Mouse (Mus musculus) ES-Bruce4 (cell line): ENCODE measurements around the gene Rfc2. TPM values are rescaled to one million over a fixed set of nuclear protein-coding genes. Genes with fewer than 3 reads are reported as not detected.

Source experiments
- H3K27ac ChIP-seq: 2 replicates; pipeline ENCODE4 v1.5.1; 2012; ENCODE audit warnings: low read length, inconsistent platforms; ENCODE audit not compliant: insufficient read depth
- H3K27me3 ChIP-seq: 2 replicates; pipeline ENCODE4 v1.6.1; 2012; ENCODE audit warnings: mild to moderate bottlenecking, low read length, inconsistent platforms; ENCODE audit not compliant: control insufficient read depth, poor library complexity, insufficient read depth, severe bottlenecking
- H3K36me3 ChIP-seq: 2 replicates; pipeline ENCODE4 v1.6.1; 2012; ENCODE audit warnings: inconsistent platforms, mild to moderate bottlenecking, low read length, moderate library complexity; ENCODE audit not compliant: control insufficient read depth, poor library complexity, insufficient read depth, severe bottlenecking
- H3K4me1 ChIP-seq: one replicate; pipeline ENCODE4 v1.8.1; 2011; ENCODE audit warnings: low read length; ENCODE audit not compliant: control insufficient read depth, insufficient read depth
- H3K4me3 ChIP-seq: 2 replicates; pipeline ENCODE4 v1.5.1; 2011; ENCODE audit warnings: low read depth, mild to moderate bottlenecking, low read length
- H3K9ac ChIP-seq: 2 replicates; pipeline ENCODE4 v1.6.1; 2012; ENCODE audit warnings: low read depth, mild to moderate bottlenecking, inconsistent platforms; ENCODE audit not compliant: poor library complexity, severe bottlenecking
- H3K9me3 ChIP-seq: replicated peaks from 2 replicates; pipeline ENCODE4 v1.6.1; 2012; ENCODE audit warnings: mild to moderate bottlenecking, low read length, inconsistent platforms; ENCODE audit not compliant: control insufficient read depth, poor library complexity, insufficient read depth, severe bottlenecking
- CTCF ChIP-seq: IDR thresholded peaks from one replicate; pipeline ENCODE4 v1.8.1; 2011; ENCODE audit warnings: low read depth, low read length
- EP300 ChIP-seq: IDR thresholded peaks from 2 replicates; pipeline ENCODE4 v1.6.1; 2011; ENCODE audit warnings: low read depth, low read length; ENCODE audit not compliant: insufficient read depth
- POLR2A ChIP-seq: IDR thresholded peaks from one replicate; pipeline ENCODE4 v1.8.1; 2011; ENCODE audit warnings: low read length; ENCODE audit not compliant: insufficient read depth
- polyA plus RNA-seq: library from polyadenylated mRNA; stranded (reverse); fragments of >200 nt; gene quantifications from 2 replicates; pipeline ENCODE4 v1.2.4, GENCODE M21; 2011; ENCODE audit warnings: low read depth; ENCODE audit not compliant: missing spikeins, insufficient read depth, insufficient read length

Gene Rfc2
- polyA plus RNA-seq, 1 experiment = 121 TPM

DNA sequence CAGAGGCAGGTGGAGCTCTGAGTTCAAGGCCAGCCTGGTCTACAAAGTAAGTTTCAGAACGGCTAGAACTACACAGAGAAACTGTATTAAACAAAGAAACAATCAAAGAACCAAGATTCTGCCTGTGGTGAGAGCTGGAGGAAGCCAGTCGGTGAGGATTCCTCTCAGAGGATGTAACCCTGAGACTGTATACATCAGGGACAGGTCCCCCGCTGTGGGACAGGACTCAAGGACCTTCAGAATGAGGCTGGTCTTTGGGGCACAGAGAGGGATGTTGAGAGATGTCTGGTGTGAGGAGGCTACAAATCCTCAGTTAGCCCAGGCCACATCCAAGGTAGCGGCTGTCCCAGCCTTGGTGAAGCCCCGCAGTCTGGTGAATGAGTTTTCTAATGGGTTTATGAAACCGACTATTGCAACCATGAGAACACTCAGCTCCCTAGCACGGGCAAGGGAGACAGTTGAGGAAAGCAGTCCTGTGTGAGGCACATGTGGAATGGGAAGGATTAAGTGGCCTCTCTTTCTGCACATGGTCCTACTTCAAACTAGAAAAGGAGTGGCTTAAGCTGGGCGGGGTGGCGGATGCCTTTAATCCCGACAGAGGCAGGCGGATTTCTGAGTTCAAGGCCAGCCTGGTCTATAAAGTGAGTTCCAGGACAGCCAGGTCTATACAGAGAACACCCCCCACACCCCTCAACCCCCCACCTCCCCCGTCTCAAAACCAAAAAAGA, 28.9 kb downstream of the Rfc2 start:
- H3K9me3 ChIP-seq = no peaks in the 10 kb centered on the region
- H3K27ac ChIP-seq = no peak overlapping the region
- no peak for TF ChIP-seq POLR2A
- TF ChIP-seq EP300 = no peak
- no peak for TF ChIP-seq CTCF
- no peaks in the 10 kb centered on the region for H3K36me3 ChIP-seq
- no peak overlapping the region for H3K9ac ChIP-seq
- H3K27me3 ChIP-seq = no peaks in the 10 kb centered on the region
- H3K4me1 ChIP-seq = no peaks in the 10 kb centered on the region
- no peak overlapping the region for H3K4me3 ChIP-seq

GRCm38 (mm10) chr5:134611810-134612521, 30.8 kb downstream of the Rfc2 start:
- TF ChIP-seq EP300 (no peak), POLR2A (no peak), CTCF (no peak)
- Histone ChIP-seq H3K4me1 (no peaks in the 10 kb centered on the region), H3K27ac (no peak overlapping the region)

GRCm38 (mm10) chr5:134613727-134614126, 32.6 kb downstream of the Rfc2 start:
- Histone ChIP-seq H3K4me1 (no peaks in the 10 kb centered on the region), H3K27me3 (no peaks in the 10 kb centered on the region), H3K4me3 (no peak overlapping the region), H3K9me3 (no peaks in the 10 kb centered on the region), H3K9ac (no peak overlapping the region), H3K27ac (no peak overlapping the region), H3K36me3 (no peaks in the 10 kb centered on the region)
- TF ChIP-seq POLR2A (no peak), EP300 (no peak), CTCF (no peak)

More at GRCm38 (mm10) chr5:134611810-134612521, 30.8 kb downstream of the Rfc2 start:
- Histone ChIP-seq H3K27me3 (no peaks in the 10 kb centered on the region), H3K4me3 (no peak overlapping the region), H3K36me3 (no peaks in the 10 kb centered on the region), H3K9ac (no peak overlapping the region), H3K9me3 (no peaks in the 10 kb centered on the region)

GRCm38 (mm10) chr5:134614296-134614695, 33.1 kb downstream of the Rfc2 start:
- Histone ChIP-seq H3K27me3 (no peaks in the 10 kb centered on the region), H3K4me3 (no peak overlapping the region), H3K4me1 (no peaks in the 10 kb centered on the region), H3K36me3 (peaks cover under 1% of the 10 kb centered on the region; the same call in 1 of the 2 replicates), H3K9ac (no peak overlapping the region), H3K27ac (no peak overlapping the region), H3K9me3 (no peaks in the 10 kb centered on the region)
- TF ChIP-seq POLR2A = no peak
- TF ChIP-seq CTCF = no peak
- no peak for TF ChIP-seq EP300

- no peak within 1 kb of the TSS for H3K27ac ChIP-seq
- no peaks in the 10 kb centered on the region for H3K4me1 ChIP-seq
- H3K36me3 ChIP-seq = peaks cover 5% of the 10 kb centered on the region; the same call in 1 of the 2 replicates
- H3K9me3 ChIP-seq = no peaks in the 10 kb centered on the region
- no peaks in the 10 kb centered on the region for H3K27me3 ChIP-seq
- H3K9ac ChIP-seq = no peak within 1 kb of the TSS
- no peak within 1 kb of the TSS for H3K4me3 ChIP-seq
- TF ChIP-seq EP300 = no peak
- TF ChIP-seq CTCF = no peak
- no peak for TF ChIP-seq POLR2A
Measured at GRCm38 (mm10) chr5:134614802-134615201, 33.6 kb downstream of the Rfc2 start, which contains the start of gene Lat2. Lat2 (minus strand) TSS chr5:134615025.

DNA sequence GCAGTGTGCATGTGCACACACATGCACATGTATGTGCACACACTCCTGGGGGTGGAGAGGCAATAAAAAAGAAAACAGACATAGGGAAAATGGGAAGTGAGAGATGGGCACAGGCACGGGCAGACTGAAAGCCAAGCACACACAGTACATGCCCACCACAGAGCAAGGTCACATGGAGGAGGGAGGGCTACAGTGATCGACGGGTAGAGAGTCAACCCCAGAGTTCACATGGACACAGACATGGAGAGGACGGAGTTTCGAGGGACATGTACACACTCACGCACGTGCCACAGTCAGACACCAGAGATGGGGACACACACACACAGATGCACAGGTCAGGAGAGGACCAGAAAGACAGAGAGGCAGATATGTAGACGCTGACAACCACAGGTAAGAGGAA, 34.2 kb downstream of the Rfc2 start:
- H3K27me3 ChIP-seq = no peaks in the 10 kb centered on the region
- H3K27ac ChIP-seq = no peak overlapping the region
- TF ChIP-seq EP300 (no peak), POLR2A (no peak), CTCF (no peak)
- no peaks in the 10 kb centered on the region for H3K9me3 ChIP-seq
- no peak overlapping the region for H3K9ac ChIP-seq
- peaks cover 11% of the 10 kb centered on the region for H3K36me3 ChIP-seq
- no peak overlapping the region for H3K4me3 ChIP-seq
- H3K4me1 ChIP-seq = no peaks in the 10 kb centered on the region
